Mouse (Mus musculus) layer of hippocampus, postnatal 25 days (tissue): ENCODE results near the gene Myod1. TPM values are rescaled to one million over a fixed set of nuclear protein-coding genes. Genes with fewer than 3 reads are reported as not detected.

Experiments
- DNase-seq, 2 experiments: peaks; one replicate each; pipeline ENCODE4 v3.0.0; 2022; ENCODE audit warnings: mixed read lengths in 2 of 2, low spot score in 1 of 2; ENCODE audit errors: extremely low spot score in 1 of 2
- total RNA-seq, 2 experiments: library from RNA; stranded (reverse); gene quantifications; 2 replicates each; pipeline ENCODE4 v1.2.3; 2021

The Myod1 gene
- total RNA-seq: not detected

GRCm38 (mm10) chr7:46376172-46377007 is at the start of gene Myod1:
TSS of gene Myod1 (plus strand) at chr7:46376474.
- no peak for DNase-seq

GRCm38 (mm10) chr7:46327896-46328295 is 48.4 kb upstream of the Myod1 start:
- DNase-seq: no peak

GRCm38 (mm10) chr7:46337397-46337796 is 38.9 kb upstream of the Myod1 start:
- DNase-seq: no peak

GRCm38 (mm10) chr7:46339818-46340217 is 36.5 kb upstream of the Myod1 start:
- DNase-seq: no peak

- no peak for DNase-seq
Observed at GRCm38 (mm10) chr7:46340295-46340694, 36.0 kb upstream of the Myod1 start.

- DNase-seq: no peak
Observed at GRCm38 (mm10) chr7:46341471-46341870, 34.8 kb upstream of the Myod1 start.

- DNase-seq: no peak
Observed at GRCm38 (mm10) chr7:46347692-46348091, 28.6 kb upstream of the Myod1 start.

GRCm38 (mm10) chr7:46348813-46349212 is 27.5 kb upstream of the Myod1 start:
- DNase-seq: no peak

GRCm38 (mm10) chr7:46350119-46350702 is 26.1 kb upstream of the Myod1 start:
- DNase-seq: no peak

- no peak for DNase-seq
Observed at GRCm38 (mm10) chr7:46352748-46353147, 23.5 kb upstream of the Myod1 start.

- no peak for DNase-seq
Observed at GRCm38 (mm10) chr7:46353216-46353615, 23.1 kb upstream of the Myod1 start.

- DNase-seq: no peak
Observed at GRCm38 (mm10) chr7:46353875-46354274, 22.4 kb upstream of the Myod1 start.

GRCm38 (mm10) chr7:46361776-46362175 is 14.5 kb upstream of the Myod1 start:
- DNase-seq: no peak

GRCm38 (mm10) chr7:46364154-46364553 is 12.1 kb upstream of the Myod1 start:
- peak in 1 of 2 experiments; percentile 29 for DNase-seq

- DNase-seq: no peak
Observed at GRCm38 (mm10) chr7:46365810-46366209, 10.5 kb upstream of the Myod1 start.

- DNase-seq: no peak
Observed at GRCm38 (mm10) chr7:46371104-46371503, 5.2 kb upstream of the Myod1 start.

- no peak for DNase-seq
Observed at GRCm38 (mm10) chr7:46377008-46377346, 703 bp downstream of the Myod1 start.

GRCm38 (mm10) chr7:46378123-46378522 is 1.8 kb downstream of the Myod1 start:
- peak in 1 of 2 experiments; percentile 57 for DNase-seq

- peak in 1 of 2 experiments; percentile 67 for DNase-seq
Observed at GRCm38 (mm10) chr7:46378983-46379382, 2.7 kb downstream of the Myod1 start.

GRCm38 (mm10) chr7:46380625-46381024 is 4.4 kb downstream of the Myod1 start:
- DNase-seq: no peak

- DNase-seq: no peak
Observed at GRCm38 (mm10) chr7:46387430-46387829, 11.2 kb downstream of the Myod1 start.

GRCm38 (mm10) chr7:46389456-46390085 is 13.3 kb downstream of the Myod1 start:
- no peak for DNase-seq
